Mouse (Mus musculus) gastrocnemius, postnatal 36 days (tissue): ENCODE data around the gene Map4k3. TPM values are rescaled to one million over a fixed set of nuclear protein-coding genes. Genes with fewer than 3 reads are reported as not detected.

Experiments
- DNase-seq, 2 experiments: peaks; one replicate each; pipeline ENCODE4 v3.0.0; 2022
- intact Hi-C: fragments of 180-260 bp; cut with DNase I; formaldehyde crosslinking; loops from one replicate; pipeline ENCODE4 v1.15.1; 2025
- total RNA-seq, 2 experiments: library from RNA; stranded (reverse); gene quantifications; 2 replicates each; pipeline ENCODE4 v1.2.3; 2021

The Map4k3 gene
- total RNA-seq, 2 experiments from 2014 or later: 10.6 to 14.2 TPM

- intact Hi-C loops: no loop called here
These were observed 83.1 kb downstream of the Map4k3 start for GRCm38 (mm10) chr17:80644983-80645693.

GRCm38 (mm10) chr17:80644567-80644966, 83.7 kb downstream of the Map4k3 start:
- intact Hi-C loops: no loop called here

More at GRCm38 (mm10) chr17:80644983-80645693, 83.1 kb downstream of the Map4k3 start:
- DNase-seq: no peak

DNA sequence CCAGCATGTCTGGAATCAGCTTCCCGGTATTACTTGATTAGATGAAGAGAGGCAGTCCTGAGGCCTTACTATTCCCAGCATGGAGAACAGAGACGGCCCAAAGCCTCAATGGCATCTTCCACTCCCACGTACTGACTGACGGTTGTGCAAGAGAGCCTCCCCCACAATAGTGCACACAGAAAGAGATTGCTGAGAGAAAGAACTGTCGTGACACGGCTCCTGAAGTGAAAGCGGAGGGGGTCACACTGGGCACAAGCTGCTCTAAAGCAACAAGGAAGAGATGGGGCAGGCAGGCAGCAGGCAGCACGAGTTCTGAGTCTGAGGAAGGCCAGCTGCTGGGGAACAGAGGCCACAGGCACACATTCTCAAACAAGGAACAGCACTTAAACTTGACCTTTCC, 90.2 kb downstream of the Map4k3 start:
- intact Hi-C loops: no loop called here
- no peak for DNase-seq

More at GRCm38 (mm10) chr17:80644567-80644966, 83.7 kb downstream of the Map4k3 start:
- DNase-seq: no peak

GRCm38 (mm10) chr17:80635794-80636193, 92.5 kb downstream of the Map4k3 start:
- DNase-seq: no peak
- intact Hi-C loops: no loop called here

GRCm38 (mm10) chr17:80632846-80633245, 95.4 kb downstream of the Map4k3 start:
- intact Hi-C loops: no loop called here

DNA sequence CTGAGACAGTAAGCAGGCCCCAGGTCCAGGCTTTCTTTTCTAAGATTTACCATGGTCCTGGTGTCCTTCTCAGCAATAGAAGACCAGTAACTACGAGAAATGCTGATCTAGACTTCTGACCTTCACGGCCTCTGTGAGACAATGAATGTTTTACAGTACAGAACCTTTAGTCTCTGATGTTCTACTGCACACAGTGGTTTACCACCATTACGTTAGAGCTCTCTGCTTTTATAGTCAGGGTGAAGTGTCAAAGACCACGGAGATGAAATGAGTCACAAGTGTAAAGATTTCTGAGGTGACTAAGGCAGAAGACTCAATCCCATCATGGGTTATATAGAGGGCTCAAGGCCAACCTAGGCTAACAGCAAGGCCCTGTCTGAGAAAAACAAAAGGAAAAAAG, 95.9 kb downstream of the Map4k3 start:
- intact Hi-C loops: no loop called here
- no peak for DNase-seq

More at GRCm38 (mm10) chr17:80632846-80633245, 95.4 kb downstream of the Map4k3 start:
- no peak for DNase-seq

GRCm38 (mm10) chr17:80631028-80631427, 97.3 kb downstream of the Map4k3 start:
- intact Hi-C loops: no loop called here

GRCm38 (mm10) chr17:80624979-80625378, 103.3 kb downstream of the Map4k3 start:
- intact Hi-C loops: loop anchor here (5.0 kb wide), 1 partner anchor 357 kb away; no protein-coding TSS in a partner anchor

More at GRCm38 (mm10) chr17:80631028-80631427, 97.3 kb downstream of the Map4k3 start:
- no peak for DNase-seq

GRCm38 (mm10) chr17:80621691-80622090, 106.6 kb downstream of the Map4k3 start:
- intact Hi-C loops: loop anchor here (5.0 kb wide), 1 partner anchor 361 kb away; no protein-coding TSS in a partner anchor
- DNase-seq: no peak

More at GRCm38 (mm10) chr17:80624979-80625378, 103.3 kb downstream of the Map4k3 start:
- no peak for DNase-seq

GRCm38 (mm10) chr17:80620786-80621423, 107.4 kb downstream of the Map4k3 start:
- intact Hi-C loops: loop anchor here (5.0 kb wide), 1 partner anchor 361 kb away; no protein-coding TSS in a partner anchor
- peak; percentile 31 to 55 for DNase-seq

DNA sequence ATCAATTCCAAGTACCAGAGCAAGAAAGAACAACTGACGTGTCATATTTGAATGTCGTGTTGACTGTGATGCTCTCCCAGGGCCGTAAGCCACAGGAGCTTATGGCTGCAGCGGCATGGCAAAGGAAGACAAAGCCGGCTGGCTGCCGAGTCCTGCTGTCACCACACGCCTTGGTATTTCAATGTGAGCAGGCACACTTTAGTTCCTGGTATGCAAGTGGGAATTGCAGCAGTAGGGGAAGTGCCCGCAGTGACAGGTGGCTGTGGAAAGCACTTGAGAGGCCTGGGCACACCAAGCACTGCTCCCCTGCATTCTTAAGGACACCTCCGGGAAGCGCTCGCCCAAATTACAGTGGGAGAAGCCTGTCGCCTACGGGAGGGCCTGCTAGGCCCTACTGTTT, 108.7 kb downstream of the Map4k3 start:
- intact Hi-C loops: loop anchor here (5.0 kb wide), 1 partner anchor 398 kb away; no protein-coding TSS in a partner anchor
- no peak for DNase-seq

GRCm38 (mm10) chr17:80618890-80619289, 109.4 kb downstream of the Map4k3 start:
- no peak for DNase-seq
- intact Hi-C loops: loop anchor here (5.0 kb wide), 1 partner anchor 398 kb away; no protein-coding TSS in a partner anchor

DNA sequence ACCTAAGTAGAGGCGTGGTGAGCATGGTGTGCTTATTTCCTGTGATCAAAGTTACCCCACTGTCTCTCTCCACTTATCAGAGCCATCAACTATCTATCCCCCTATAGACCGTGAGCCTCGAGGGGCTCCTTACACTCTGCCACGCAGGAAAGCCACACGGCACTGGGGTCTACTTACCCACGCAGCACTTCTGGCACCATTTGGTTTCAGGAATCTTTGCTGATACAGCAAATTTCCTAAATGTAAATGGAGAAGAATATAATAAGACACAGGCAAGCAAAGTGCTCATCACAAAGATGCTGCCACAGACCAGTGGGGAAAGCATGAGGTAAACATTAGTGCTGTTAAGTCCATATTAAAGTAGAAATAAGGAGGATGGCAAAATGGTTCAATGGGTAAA, 124.5 kb downstream of the Map4k3 start:
- intact Hi-C loops: no loop called here

GRCm38 (mm10) chr17:80603079-80603625, 125.1 kb downstream of the Map4k3 start:
- intact Hi-C loops: no loop called here
- DNase-seq: no peak

More for the DNA sequence above, 124.5 kb downstream of the Map4k3 start:
- no peak for DNase-seq

DNA sequence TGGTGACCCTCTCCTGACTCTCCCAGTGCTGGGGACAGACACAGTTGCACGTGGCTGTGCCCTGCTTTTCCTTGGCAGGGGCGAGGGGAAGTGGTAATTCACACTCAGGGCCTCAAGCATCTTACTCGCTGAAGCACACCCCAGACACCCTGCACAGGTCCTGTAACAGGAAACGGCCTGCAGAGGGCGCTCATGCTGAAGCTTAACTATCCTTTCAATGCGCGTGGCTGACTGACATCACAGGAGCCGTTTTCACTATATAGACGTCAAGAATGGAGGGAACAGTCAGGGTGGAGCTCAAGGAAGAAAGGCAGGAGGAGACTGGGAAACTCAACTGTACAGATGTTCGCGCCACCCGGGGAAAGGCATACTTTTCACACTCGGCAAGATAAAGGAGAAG, 126.9 kb downstream of the Map4k3 start:
- no peak for DNase-seq
- intact Hi-C loops: no loop called here

DNA sequence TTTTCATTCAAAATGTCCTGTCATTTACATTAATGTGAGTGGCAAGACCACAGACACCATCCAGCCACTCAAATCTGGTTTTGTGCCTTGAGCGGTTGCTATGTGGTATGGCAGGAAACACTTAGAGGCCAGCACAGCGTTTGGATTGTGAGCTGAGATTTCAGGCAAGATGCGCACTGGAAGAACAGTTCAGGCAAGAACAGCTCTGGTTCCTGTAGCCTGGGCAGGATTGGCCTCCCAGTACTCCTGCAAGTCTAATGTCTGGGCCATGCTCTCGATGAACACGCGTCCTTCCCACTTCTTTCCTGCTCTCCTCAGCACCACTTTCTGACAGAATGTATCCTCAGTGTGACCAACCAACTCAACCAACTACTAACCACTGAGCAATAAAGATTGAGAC, 145.2 kb downstream of the Map4k3 start:
- intact Hi-C loops: no loop called here

DNA sequence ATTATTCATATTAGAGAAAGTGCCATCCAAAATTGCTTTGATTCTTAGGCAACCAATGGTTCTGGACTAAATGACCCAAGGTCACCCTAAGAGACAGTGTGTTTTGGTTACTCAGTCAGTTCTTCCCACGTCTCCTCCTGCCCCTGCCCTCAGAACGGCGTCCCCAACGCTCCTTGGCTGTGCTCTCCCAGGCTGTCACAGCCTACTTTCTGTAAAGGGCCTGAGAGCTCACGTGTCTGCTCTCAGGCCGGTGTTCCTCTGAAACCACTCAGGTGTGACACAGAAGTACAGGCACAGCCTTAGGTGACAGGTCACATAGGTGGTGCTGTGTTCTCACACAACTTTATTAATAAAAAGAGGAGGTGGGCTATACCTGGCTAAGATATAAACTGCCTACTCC, 148.4 kb downstream of the Map4k3 start:
- DNase-seq: no peak
- intact Hi-C loops: no loop called here

More for the DNA sequence above, 145.2 kb downstream of the Map4k3 start:
- DNase-seq: no peak

DNA sequence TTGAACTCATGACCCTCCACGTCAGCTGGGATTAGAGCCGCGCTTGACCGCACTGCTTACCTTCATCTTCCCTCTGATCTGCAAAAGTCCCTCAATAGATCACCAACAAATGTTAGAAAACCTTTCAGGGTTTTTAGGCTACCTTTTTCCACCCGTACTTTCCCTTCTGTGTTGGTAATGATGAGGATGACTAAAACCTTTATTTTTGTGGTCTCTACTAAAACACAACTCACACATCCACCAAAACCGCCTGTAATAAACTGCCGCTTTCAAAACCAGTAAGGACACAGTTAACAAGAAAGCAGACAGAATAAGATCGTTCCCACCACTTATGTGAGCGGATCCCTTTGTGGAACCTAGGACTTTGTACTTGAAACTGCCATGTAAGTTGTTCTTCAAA, 149.2 kb downstream of the Map4k3 start:
- intact Hi-C loops: no loop called here
- DNase-seq: no peak

- intact Hi-C loops: no loop called here
- no peak for DNase-seq
These were observed 150.2 kb downstream of the Map4k3 start for GRCm38 (mm10) chr17:80578041-80578440.

- intact Hi-C loops: no loop called here
- DNase-seq: no peak
These were observed 150.6 kb downstream of the Map4k3 start, which contains the start of gene Cdkl4 for GRCm38 (mm10) chr17:80577639-80578038. Gene Cdkl4 (minus strand): TSS chr17:80577813.

DNA sequence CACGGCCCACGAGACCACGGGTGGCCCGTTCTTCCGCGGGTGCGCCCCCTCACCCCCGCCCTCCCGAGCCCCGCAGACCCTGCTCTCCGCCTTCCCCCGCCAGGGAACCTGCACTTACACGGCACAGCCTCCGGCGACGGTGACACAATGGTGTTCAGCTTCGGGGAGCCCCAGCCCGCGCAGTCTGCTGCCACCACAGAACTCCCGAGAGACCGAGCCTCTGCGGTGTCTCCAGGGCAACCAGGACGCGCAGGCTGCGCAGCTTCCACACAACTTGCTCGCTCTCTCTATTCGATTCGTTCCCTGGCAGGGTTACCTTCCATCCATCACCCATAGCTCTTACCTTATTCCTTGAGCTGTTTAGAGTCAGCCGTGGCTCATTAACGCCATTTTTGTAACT, 151.1 kb downstream of the Map4k3 start:
- no peak for DNase-seq
- intact Hi-C loops: no loop called here
